Mouse (Mus musculus) cerebellum, adult 2 months (tissue): ENCODE results near the gene Hhatl. TPM values are rescaled to one million over a fixed set of nuclear protein-coding genes. Genes with fewer than 3 reads are reported as not detected.

Experiments used
- DNase-seq, 2 experiments: peaks; one replicate each; pipeline ENCODE4 v3.0.0; 2021
- H3K27ac ChIP-seq: fragments of 200-500 bp; 2 replicates; pipeline ENCODE4 v1.5.1; 2012; ENCODE audit warnings: low read length, control low read depth, inconsistent platforms; ENCODE audit not compliant: insufficient read depth
- H3K27me3 ChIP-seq: fragments of 200-500 bp; 2 replicates; pipeline ENCODE4 v1.6.1; 2012; ENCODE audit warnings: inconsistent platforms, mild to moderate bottlenecking, low read length, moderate library complexity; ENCODE audit not compliant: control insufficient read depth, insufficient read depth
- H3K4me1 ChIP-seq: fragments of 200-500 bp; 2 replicates; pipeline ENCODE4 v1.6.1; 2011; ENCODE audit warnings: low read length; ENCODE audit not compliant: control insufficient read depth, insufficient read depth
- H3K4me3 ChIP-seq: fragments of 200-500 bp; replicated peaks from 2 replicates; pipeline ENCODE3; 2011; ENCODE audit warnings: mild to moderate bottlenecking, low read depth, low read length, control low read depth; ENCODE audit not compliant: insufficient read depth
- CTCF ChIP-seq: fragments of 200-500 bp; IDR thresholded peaks from 2 replicates; pipeline ENCODE4 v1.5.1; 2011; ENCODE audit warnings: low read depth, mild to moderate bottlenecking, control low read depth, low read length, moderate library complexity, borderline replicate concordance; ENCODE audit not compliant: insufficient read depth
- POLR2A ChIP-seq: fragments of 200-500 bp; IDR thresholded peaks from 2 replicates; pipeline ENCODE4 v1.6.1; 2011; ENCODE audit warnings: low read length, control low read depth, borderline replicate concordance; ENCODE audit not compliant: insufficient read depth
- WGBS: fragments of 180-500 bp; shearing (Covaris S2); methylation state at CpG from one replicate; pipeline ENCODE4 v1.1.7; 2018; 5-methylcytosine and 5-hydroxymethylcytosine counted together
- polyA plus RNA-seq: library from polyadenylated mRNA; depleted of rRNA; stranded (reverse); fragments of >200 nt; gene quantifications from 2 replicates; pipeline ENCODE4 v1.2.3, GENCODE M21; 2012; rRNA removed

The Hhatl gene
- polyA plus RNA-seq = 43.9 and 46.5 TPM in 2 replicates

DNA sequence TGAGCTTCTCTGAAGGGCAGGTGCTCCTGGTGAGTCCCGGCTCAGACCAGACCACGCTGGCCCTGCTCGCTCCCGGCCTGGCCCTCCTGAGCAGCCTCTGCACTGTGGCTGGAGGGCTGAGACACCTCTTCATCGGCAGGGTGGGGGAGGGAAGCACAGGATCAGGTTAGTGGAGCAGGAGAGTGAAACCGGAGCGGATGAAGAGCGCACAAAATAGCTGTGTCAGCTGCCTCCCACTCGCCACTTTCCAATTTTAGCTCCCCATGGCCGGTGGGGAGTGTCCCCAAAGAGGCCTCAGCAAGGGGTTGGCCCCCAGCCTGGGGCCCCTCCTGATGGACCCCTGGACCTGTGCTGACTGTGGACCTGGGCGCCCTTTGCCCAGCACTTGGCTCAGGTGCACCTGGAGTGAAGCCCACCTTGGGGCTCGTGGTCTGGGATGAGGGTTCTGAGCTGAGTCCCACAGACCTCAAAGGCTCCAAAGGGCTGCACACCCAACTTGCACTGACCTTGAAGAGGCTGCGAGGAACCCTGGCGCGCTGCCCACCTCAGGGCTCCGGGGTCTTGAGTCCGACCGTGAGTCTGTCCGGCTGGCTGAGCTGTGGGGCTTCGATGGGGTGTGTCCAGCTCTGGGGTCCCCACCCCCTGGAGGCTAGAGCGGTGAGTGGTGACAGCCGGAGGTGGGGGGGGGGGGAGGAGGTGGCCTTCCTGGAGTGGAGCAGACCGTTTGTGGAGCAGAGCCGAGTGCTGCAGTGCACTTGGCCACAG lies at the start of gene Hhatl:
Hhatl (minus strand) TSS at position 751 of the 765 bp plus-strand sequence.
- DNase-seq = no peak
- H3K4me3 ChIP-seq = no peak within 1 kb of the TSS
- no peaks in the 10 kb centered on the region for H3K27me3 ChIP-seq
- WGBS = 23% methylated on average over 24 of the region's 24 CpGs
- peaks cover 17% of the 10 kb centered on the region for H3K4me1 ChIP-seq
- TF ChIP-seq CTCF (no peak), POLR2A (no peak)
- no peak within 1 kb of the TSS for H3K27ac ChIP-seq

DNA sequence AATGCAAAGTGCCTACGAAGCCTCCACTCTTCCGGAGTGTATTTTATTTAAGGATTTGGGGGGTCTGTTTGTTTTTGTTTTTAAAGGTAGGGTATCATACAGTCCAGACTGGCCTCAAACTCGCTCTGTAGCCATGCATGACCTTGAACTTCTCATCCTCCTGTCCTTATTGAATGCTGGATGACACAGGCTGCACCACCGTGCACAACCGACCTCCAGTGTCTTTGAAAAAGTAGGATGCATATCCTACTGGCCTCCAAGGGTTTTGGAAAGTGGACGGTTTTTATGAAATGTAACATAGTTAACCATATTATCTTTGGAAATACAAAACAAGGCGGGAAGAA lies 47.3 kb upstream of the Hhatl start:
- no peaks in the 10 kb centered on the region for H3K27me3 ChIP-seq
- TF ChIP-seq POLR2A (no peak), CTCF (no peak)
- H3K27ac ChIP-seq = no peak overlapping the region
- DNase-seq = no peak
- H3K4me3 ChIP-seq = no peak overlapping the region
- no peaks in the 10 kb centered on the region for H3K4me1 ChIP-seq
- WGBS = 52% methylated on average over 7 of the region's 7 CpGs

DNA sequence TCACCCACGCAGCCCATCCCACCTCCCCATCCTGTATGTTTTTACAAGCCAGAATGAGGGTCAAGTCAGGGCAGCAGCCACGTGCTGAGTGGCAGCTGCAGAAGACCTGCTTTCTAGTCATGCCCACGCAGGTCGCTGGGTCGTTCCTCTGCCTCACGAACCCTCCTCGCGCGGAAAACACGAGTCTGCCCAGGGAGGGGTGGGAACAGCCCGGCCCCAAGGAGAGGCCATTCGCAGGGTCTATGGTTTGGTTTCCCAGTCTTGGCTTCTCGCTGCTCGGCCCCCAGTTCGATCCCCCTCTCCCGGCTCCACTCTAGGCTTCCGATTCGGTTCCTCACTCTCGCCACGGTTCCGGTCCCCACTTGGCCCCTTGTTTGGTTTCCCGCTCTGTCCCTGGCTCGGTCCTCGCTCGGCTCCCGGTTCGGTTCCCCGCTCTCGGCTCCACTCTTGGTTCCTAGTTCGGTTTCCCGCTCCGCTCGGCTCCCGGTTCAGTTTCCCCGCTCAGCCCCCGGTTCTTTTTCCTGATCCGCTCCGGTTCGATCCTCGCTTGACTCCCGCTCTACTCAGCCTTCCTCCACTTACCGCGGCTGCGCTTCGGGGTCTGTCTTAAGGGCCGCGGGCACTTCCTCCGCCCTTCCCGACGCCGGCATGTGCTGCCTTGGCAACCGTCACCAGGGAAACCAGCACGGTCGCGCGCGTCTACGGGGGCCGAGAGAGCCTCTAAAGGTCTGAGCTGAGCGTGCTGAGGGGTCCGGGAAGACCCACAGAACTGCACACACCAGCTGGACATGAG lies 46.7 kb upstream of the Hhatl start, which contains the start of gene Ccdc13:
Ccdc13 (minus strand) TSS at position 633 of the 793 bp plus-strand sequence.
- WGBS = 9% methylated on average over 61 of the region's 61 CpGs
- no peak within 1 kb of the TSS for H3K27ac ChIP-seq
- no peaks in the 10 kb centered on the region for H3K27me3 ChIP-seq
- H3K4me1 ChIP-seq = no peaks in the 10 kb centered on the region
- DNase-seq = peak; percentile 28 to 42
- no peak for TF ChIP-seq CTCF
- no peak for TF ChIP-seq POLR2A
- peak within 1 kb of the TSS; percentile 28 for H3K4me3 ChIP-seq

DNA sequence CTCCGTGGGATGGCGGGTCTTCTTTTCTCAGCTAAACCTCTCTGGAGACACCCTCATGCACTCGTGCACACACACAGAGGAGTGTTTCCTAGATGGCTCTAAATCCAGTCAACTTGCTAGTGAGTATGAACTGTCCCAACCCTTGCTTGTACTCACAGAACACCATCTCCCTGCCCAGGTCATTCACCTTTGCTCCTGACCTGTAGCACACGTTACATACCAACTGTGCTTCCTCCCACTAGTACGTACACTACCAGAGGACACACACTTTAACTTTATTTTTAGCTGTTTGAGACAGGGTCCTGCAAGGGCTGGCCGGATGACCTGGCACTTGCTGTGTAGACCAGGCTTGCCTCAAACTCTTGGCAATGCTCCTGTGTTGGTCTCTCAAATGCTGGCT lies 45.7 kb upstream of the Hhatl start:
- Histone ChIP-seq H3K4me1 (no peaks in the 10 kb centered on the region), H3K27ac (no peak overlapping the region), H3K27me3 (no peaks in the 10 kb centered on the region), H3K4me3 (no peak overlapping the region)
- WGBS = 87% methylated on average over 6 of the region's 6 CpGs
- DNase-seq = no peak
- no peak for TF ChIP-seq CTCF
- TF ChIP-seq POLR2A = no peak

DNA sequence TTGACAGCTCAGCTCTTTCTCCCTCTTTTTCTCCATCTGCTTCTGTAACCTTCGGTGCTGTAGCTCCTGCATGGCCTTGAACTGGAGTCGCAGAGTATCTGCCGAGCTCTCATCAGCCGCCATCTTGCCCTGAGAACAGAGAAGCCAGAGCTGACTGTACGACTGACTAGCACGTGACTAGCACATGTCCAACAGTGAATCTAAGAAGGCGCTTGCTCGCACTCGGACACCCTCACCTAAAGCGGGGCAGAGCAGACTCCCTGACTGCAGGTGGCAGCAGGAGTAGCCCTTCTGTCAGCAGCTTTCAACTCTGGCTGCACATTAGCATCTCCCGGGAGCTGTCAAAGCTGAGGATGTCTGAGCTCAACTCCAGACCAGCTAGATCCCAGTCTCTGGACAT lies 41.5 kb upstream of the Hhatl start:
- H3K27me3 ChIP-seq = no peaks in the 10 kb centered on the region
- no peak overlapping the region for H3K4me3 ChIP-seq
- H3K4me1 ChIP-seq = no peaks in the 10 kb centered on the region
- WGBS = 84% methylated on average over 11 of the region's 11 CpGs
- TF ChIP-seq POLR2A (no peak), CTCF (no peak)
- no peak overlapping the region for H3K27ac ChIP-seq
- no peak for DNase-seq

DNA sequence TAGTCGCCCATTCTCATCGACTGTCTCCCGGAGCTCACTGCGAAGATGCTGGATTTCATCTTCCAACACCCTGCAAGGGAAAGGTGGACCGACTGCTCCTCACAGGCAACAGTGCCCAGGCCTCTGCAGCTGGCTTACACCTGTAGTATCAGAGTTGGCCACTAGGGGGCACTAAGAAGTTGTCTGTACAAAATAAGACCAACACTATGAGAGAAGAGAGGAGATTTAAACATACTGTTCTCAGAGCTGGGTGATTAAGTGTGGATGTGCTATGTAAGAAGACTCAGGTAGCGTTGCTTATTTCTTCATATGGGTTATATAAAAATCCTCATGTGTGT lies 38.6 kb upstream of the Hhatl start:
- Histone ChIP-seq H3K4me1 (no peaks in the 10 kb centered on the region), H3K4me3 (no peak overlapping the region), H3K27ac (no peak overlapping the region), H3K27me3 (no peaks in the 10 kb centered on the region)
- TF ChIP-seq CTCF (peak; percentile 74), POLR2A (no peak)
- WGBS = 21% methylated on average over 6 of the region's 6 CpGs
- peak; percentile 70 to 83 for DNase-seq

DNA sequence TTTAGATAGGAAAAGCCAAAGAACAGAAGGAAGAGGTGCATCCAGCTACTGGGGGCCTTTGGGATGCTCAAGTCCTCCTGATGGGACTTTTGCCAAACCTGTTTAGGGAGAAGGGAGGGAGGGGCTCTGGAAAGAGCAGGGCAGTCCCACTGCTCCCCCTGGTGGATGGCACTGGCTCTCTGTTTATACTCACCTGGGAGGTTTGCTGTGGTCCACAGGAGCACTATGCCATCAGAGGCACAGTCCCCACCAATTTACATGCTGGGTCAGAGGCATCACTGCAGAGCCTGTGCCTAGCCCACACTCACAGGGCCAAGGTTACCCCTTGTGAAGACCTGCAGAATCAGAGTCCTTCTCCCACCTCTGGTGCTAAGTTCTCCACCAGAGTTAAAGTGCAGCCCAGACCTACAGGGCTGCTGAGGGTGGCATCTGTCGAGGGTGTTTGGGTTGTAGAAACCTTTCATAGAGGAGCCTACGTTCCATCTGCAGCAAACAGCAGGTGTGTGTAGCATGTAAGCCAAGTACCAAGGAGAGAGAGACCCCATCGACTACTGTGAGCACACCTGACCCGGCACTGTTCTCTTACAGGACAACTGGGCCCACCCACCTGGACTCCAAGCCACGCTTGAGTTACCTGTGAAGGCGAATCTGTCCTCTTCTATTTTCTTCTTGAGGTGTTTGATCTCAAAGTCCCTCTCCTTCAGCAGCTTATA lies 38.1 kb upstream of the Hhatl start:
- TF ChIP-seq CTCF = peak; percentile 57
- TF ChIP-seq POLR2A = no peak
- no peak overlapping the region for H3K27ac ChIP-seq
- no peaks in the 10 kb centered on the region for H3K4me1 ChIP-seq
- peak; percentile 44 to 47 for DNase-seq
- H3K27me3 ChIP-seq = no peaks in the 10 kb centered on the region
- 64% methylated on average over 6 of the region's 6 CpGs for WGBS
- no peak overlapping the region for H3K4me3 ChIP-seq
